Mouse (Mus musculus) heart, embryonic 13.5 days (tissue): ENCODE data around the gene Atp2a3. TPM values are rescaled to one million over a fixed set of nuclear protein-coding genes. Genes with fewer than 3 reads are reported as not detected.
A peak's percentile ranks its signal among the peaks of the same experiment; 100 is the strongest.

Source experiments
- ATAC-seq: fragments of 200-750 bp; cut with Nextera tagmentation; 2 replicates; pipeline ENCODE4 v1.8.0; 2017; ENCODE audit warnings: moderate TSS enrichment; ENCODE audit not compliant: insufficient number of reproducible peaks, low FRiP score, low TSS enrichment; ENCODE audit errors: extremely low read depth
- H3K27ac ChIP-seq: fragments of 300-500 bp; sonication (generic); replicated peaks from 2 replicates; pipeline ENCODE4 v1.5.1; 2015; ENCODE audit warnings: moderate library complexity, mild to moderate bottlenecking, inconsistent platforms
- H3K27me3 ChIP-seq: fragments of 300-500 bp; sonication (generic); replicated peaks from 2 replicates; pipeline ENCODE4 v1.6.1; 2015; ENCODE audit warnings: mild to moderate bottlenecking, inconsistent platforms
- H3K36me3 ChIP-seq: fragments of 300-500 bp; sonication (generic); 2 replicates; pipeline ENCODE4 v1.6.1; 2015; ENCODE audit warnings: mild to moderate bottlenecking, inconsistent platforms
- H3K4me1 ChIP-seq: fragments of 300-500 bp; sonication (generic); 2 replicates; pipeline ENCODE4 v1.6.1; 2015; ENCODE audit warnings: inconsistent platforms
- H3K4me2 ChIP-seq: fragments of 300-500 bp; sonication (generic); 2 replicates; pipeline ENCODE4 v1.6.1; 2015; ENCODE audit warnings: inconsistent platforms, mild to moderate bottlenecking, moderate library complexity
- H3K4me3 ChIP-seq: fragments of 300-500 bp; sonication (generic); 2 replicates; pipeline ENCODE4 v1.5.1; 2015; ENCODE audit warnings: moderate library complexity, mild to moderate bottlenecking, inconsistent platforms
- H3K9ac ChIP-seq: fragments of 300-500 bp; sonication (generic); 2 replicates; pipeline ENCODE4 v1.6.1; 2015; ENCODE audit warnings: inconsistent platforms, mild to moderate bottlenecking, moderate library complexity
- H3K9me3 ChIP-seq: fragments of 300-500 bp; sonication (generic); 2 replicates; pipeline ENCODE4 v1.6.1; 2016; ENCODE audit warnings: inconsistent platforms
- WGBS: fragments of 180-500 bp; shearing (Covaris S2); methylation state at CpG from one replicate; pipeline ENCODE4 v1.1.7; 2015; ENCODE audit warnings: mixed read lengths; 5-methylcytosine and 5-hydroxymethylcytosine counted together
- polyA plus RNA-seq: library from polyadenylated mRNA; unstranded; fragments of >200 nt; fragmentation: Nextera tagmentation; extraction: Ambion mirVana; gene quantifications from 2 replicates; pipeline ENCODE4 v1.2.1, GENCODE M21; 2015

Gene Atp2a3
- polyA plus RNA-seq, 1 experiment from 2014 or later, result 4.0 TPM

DNA sequence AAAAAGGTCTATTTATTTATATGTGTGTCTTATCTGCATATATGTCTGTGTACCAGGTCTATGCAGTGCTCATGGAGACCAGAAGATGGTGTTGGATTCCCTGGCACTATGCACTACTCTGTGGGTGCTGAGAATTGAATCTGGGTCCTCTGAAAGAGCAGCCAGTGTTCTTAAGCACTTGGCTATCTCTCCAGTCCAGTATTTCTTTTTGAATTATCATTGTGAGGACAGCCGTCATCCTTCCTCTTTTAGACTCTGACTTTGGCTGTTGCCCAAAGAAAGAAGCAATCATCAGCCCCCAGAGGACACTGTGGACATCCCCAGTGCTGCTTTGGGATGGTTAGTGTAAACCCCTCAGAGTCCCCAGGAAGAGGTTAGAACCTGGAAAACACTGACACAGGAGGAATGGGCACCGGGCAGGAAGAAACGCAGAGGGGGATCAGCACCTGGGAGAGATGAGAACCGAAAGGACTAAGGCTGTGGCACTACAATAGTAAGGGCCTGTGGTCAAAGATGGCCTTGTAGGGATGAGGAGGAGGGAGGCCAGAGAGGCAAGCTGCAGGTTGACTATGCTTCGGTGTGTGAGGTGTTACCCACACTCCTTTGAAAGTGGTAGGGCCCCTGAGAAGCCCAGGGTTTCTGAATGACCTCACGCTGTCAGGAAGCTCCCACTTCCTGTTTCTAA is 15.0 kb upstream of the Atp2a3 start:
- H3K27me3 ChIP-seq, result peaks cover 25% of the 10 kb centered on the region
- peaks cover 6% of the 10 kb centered on the region; the same call in 1 of the 2 replicates for H3K9me3 ChIP-seq
- no peaks in the 10 kb centered on the region for H3K36me3 ChIP-seq
- no peak for ATAC-seq
- H3K27ac ChIP-seq, result peak overlapping the region; percentile 65
- H3K9ac ChIP-seq, result no peak overlapping the region
- WGBS, result 19% methylated on average over 6 of the region's 6 CpGs
- H3K4me1 ChIP-seq, result peaks cover 30% of the 10 kb centered on the region
- no peak overlapping the region for H3K4me3 ChIP-seq
- H3K4me2 ChIP-seq, result peak overlapping the region; percentile 31

DNA sequence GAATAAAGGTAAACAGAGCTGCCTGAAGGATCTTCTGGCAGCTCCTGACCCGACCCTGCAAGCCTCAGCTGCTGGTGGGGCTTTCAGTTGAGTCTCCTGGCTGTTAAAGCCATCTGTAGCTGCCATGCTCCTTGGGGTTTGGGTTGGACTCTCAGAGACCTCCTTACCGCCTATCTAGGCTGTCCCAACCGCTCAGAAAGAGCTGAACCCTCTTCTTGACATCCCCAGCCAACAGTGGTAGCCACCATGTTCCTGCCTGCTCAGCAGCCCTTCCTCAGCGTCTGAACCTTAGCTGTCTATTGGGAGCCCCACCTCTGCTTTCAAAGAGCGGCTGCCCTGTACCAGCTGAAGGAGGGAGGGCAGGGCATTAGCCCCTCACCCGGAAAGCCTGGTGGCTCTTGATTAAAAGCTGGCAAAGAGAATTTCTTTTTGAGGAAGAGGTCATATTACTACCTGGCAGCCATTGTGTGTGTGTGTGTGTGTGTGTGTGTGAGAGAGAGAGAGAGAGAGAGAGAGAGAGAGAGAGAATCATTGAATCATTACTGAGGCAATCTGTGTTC is 14.3 kb upstream of the Atp2a3 start:
- WGBS, result 32% methylated on average over 6 of the region's 6 CpGs

DNA sequence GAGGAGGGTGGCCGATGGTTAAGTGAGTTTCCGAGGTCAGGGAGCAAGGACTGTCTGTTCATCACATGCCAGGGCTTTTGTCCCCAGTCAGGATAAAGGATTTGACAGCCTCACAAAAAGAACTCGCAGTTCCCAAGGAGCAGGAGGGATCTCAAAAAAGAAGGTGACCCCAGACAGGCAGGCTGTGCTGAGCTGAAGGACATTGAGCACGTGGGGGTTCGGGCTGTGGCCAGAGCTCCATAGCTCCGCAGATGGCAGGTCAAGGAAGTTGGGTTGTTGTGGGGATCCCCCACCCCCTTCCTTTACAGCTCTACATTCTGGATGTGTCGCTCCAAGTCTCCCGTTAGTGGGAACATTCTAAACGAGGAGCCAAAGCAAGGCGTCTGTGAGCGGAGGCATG is 13.1 kb upstream of the Atp2a3 start:
- peaks cover 6% of the 10 kb centered on the region; the same call in 1 of the 2 replicates for H3K9me3 ChIP-seq
- H3K4me2 ChIP-seq, result no peak overlapping the region
- peaks cover 18% of the 10 kb centered on the region for H3K27me3 ChIP-seq
- H3K4me3 ChIP-seq, result no peak overlapping the region
- no peak overlapping the region for H3K9ac ChIP-seq
- WGBS, result 67% methylated on average over 11 of the region's 11 CpGs
- no peaks in the 10 kb centered on the region for H3K36me3 ChIP-seq
- ATAC-seq, result no peak
- H3K27ac ChIP-seq, result no peak overlapping the region
- peaks cover 48% of the 10 kb centered on the region for H3K4me1 ChIP-seq

More for the DNA sequence above, 14.3 kb upstream of the Atp2a3 start:
- Histone ChIP-seq H3K9me3 (peaks cover 6% of the 10 kb centered on the region; the same call in 1 of the 2 replicates), H3K4me1 (peaks cover 36% of the 10 kb centered on the region), H3K27me3 (peaks cover 24% of the 10 kb centered on the region), H3K27ac (peak overlapping the region; percentile 65), H3K36me3 (no peaks in the 10 kb centered on the region), H3K4me2 (peak overlapping the region; percentile 31; the same call in 1 of the 2 replicates), H3K4me3 (no peak overlapping the region), H3K9ac (no peak overlapping the region)
- no peak for ATAC-seq

DNA sequence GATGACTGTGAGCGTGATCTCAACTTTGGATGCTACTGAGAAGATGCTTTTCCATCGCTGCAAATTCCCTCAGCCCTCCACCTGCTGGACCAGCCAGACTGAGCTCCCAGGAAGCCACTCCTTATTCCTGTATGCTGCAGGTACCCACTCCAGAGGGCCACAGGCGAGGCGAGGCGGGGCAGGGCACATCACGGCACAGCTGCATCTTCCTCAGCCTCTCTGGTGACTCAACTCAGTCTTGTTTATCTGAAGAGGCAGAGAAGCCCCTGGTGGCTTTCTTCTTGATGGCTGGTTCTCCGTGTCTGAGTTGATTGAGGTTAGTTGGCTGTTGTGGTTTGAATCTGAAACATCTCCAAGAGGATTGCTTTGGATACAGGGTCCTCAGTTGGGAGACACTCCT is 12.7 kb upstream of the Atp2a3 start:
- H3K4me2 ChIP-seq, result no peak overlapping the region
- no peak overlapping the region for H3K4me3 ChIP-seq
- H3K9ac ChIP-seq, result no peak overlapping the region
- ATAC-seq, result no peak
- WGBS, result 69% methylated on average over 7 of the region's 7 CpGs
- peaks cover 6% of the 10 kb centered on the region; the same call in 1 of the 2 replicates for H3K9me3 ChIP-seq
- peaks cover 15% of the 10 kb centered on the region for H3K27me3 ChIP-seq
- no peaks in the 10 kb centered on the region for H3K36me3 ChIP-seq
- peaks cover 52% of the 10 kb centered on the region for H3K4me1 ChIP-seq
- H3K27ac ChIP-seq, result no peak overlapping the region

DNA sequence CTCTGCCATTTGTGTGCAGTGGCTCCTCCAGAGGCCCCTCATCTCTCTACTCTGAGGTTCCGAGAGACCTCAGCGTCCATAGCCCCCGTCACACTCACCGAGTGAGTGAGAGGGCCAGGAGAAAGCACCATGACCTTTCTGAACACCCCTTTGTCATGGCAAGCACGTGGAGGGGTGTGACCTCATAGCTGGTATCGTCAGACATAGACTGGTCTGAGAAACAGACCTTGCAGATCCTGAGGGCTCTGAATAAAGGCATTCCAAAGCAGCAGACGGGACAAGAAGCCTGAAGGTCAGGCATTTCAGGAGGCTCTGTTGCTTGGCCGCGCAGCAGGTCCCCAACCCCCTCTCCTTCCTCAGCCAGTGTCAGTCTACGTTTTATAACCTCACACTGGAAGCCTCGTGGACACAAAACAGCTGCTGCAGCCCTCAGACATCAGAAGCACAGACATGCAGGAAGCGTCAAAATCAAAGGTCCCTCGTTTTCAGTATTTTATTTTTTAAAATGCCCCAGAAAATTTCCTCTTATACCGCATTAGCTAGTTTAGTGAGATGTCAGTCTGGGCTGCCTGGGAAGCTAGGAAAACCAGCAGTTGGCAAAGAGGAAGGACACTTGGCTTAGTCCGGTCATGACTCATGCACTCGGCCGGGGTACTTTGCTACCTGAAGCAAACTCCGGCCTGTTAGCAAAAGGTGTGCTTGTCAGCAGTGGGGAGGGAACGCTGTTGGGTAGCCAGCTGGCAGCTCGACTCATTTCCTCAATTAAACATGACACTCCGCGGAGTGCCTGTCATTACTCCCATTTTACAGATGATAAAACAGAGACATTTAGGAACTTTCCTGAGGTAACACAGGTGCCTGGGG is 9.6 kb upstream of the Atp2a3 start:
- peaks cover 6% of the 10 kb centered on the region; the same call in 1 of the 2 replicates for H3K9me3 ChIP-seq
- no peak for ATAC-seq
- WGBS, result 50% methylated on average over 22 of the region's 22 CpGs
- H3K4me2 ChIP-seq, result no peak overlapping the region
- no peaks in the 10 kb centered on the region for H3K36me3 ChIP-seq
- H3K4me3 ChIP-seq, result no peak overlapping the region
- peak overlapping the region; percentile 76 for H3K27ac ChIP-seq
- peaks cover 11% of the 10 kb centered on the region for H3K27me3 ChIP-seq
- peaks cover 56% of the 10 kb centered on the region for H3K4me1 ChIP-seq
- no peak overlapping the region for H3K9ac ChIP-seq

DNA sequence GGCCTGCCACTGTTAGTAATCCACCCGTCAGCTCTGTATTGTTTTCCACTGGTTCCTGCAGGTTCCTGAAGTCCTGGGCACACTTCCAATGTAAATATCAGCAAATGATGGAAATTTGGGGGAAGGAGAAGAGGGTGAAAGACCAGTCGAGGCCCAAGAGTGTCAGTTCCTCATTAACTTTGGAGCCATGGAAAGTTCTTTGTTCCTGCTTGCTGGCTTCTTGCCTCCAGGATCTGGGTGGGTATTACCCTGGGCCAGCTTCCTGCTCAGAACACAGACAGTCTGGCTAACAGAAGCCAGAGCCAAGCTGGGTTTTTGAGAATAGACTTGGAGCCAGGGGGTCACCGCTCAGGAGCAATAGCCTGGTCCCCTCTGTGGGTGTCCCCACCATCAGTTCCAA is 8.7 kb upstream of the Atp2a3 start:
- no peak for ATAC-seq
- 49% methylated on average over 3 of the region's 3 CpGs for WGBS
- Histone ChIP-seq H3K4me2 (no peak overlapping the region), H3K27ac (peak overlapping the region; percentile 76), H3K4me1 (peaks cover 49% of the 10 kb centered on the region), H3K27me3 (peaks cover 11% of the 10 kb centered on the region), H3K9me3 (peaks cover 6% of the 10 kb centered on the region; the same call in 1 of the 2 replicates), H3K9ac (no peak overlapping the region), H3K4me3 (no peak overlapping the region), H3K36me3 (no peaks in the 10 kb centered on the region)

DNA sequence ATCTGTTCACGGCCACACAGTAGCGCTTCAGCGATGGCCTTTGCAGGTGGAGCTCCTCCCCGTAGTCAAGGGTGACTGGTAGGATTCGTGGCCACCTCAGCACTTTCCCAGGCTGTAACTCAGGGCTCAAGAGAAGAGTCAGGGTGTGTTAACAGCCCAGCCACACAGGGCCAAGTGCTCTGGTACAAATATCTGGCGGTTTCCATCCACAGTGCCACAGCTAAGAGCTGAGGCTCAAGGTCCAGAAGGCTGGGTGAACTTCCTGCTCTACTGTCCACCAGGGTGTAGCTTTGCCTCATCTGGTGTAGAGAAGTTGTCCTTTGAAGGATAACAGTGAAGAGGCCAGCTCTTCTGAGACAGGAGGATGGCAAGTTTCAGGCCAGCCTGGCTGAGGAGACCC is 8.3 kb upstream of the Atp2a3 start:
- Histone ChIP-seq H3K9ac (peak overlapping the region; percentile 37; the same call in 1 of the 2 replicates), H3K4me2 (no peak overlapping the region), H3K9me3 (peaks cover 6% of the 10 kb centered on the region; the same call in 1 of the 2 replicates), H3K4me3 (no peak overlapping the region), H3K27me3 (peaks cover 9% of the 10 kb centered on the region), H3K27ac (peak overlapping the region; percentile 76), H3K4me1 (peaks cover 49% of the 10 kb centered on the region), H3K36me3 (no peaks in the 10 kb centered on the region)
- no peak for ATAC-seq
- 77% methylated on average over 6 of the region's 6 CpGs for WGBS

DNA sequence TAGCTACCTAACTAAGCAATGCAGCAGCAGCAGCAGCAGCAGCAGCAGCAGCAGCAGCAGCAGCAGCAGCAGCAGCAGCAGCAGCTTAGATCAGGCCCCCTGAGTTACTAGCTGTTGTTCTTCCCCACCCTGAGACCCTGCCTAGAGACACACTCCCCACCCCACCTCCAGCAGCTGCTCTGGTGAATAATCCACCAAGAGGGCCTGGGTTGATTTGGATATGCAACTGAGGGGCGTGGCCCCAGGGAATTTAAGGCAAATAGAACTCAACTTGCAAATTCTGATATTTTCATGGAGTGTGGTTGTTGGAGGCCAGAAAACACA is 7.9 kb upstream of the Atp2a3 start:
- Histone ChIP-seq H3K27ac (peak overlapping the region; percentile 76), H3K9ac (peak overlapping the region; percentile 37; the same call in 1 of the 2 replicates), H3K4me3 (no peak overlapping the region), H3K36me3 (no peaks in the 10 kb centered on the region), H3K9me3 (peaks cover 6% of the 10 kb centered on the region; the same call in 1 of the 2 replicates), H3K27me3 (peaks cover 5% of the 10 kb centered on the region), H3K4me1 (peaks cover 49% of the 10 kb centered on the region), H3K4me2 (no peak overlapping the region)
- no peak for ATAC-seq
- 76% methylated on average over 1 of the region's 1 CpGs for WGBS

DNA sequence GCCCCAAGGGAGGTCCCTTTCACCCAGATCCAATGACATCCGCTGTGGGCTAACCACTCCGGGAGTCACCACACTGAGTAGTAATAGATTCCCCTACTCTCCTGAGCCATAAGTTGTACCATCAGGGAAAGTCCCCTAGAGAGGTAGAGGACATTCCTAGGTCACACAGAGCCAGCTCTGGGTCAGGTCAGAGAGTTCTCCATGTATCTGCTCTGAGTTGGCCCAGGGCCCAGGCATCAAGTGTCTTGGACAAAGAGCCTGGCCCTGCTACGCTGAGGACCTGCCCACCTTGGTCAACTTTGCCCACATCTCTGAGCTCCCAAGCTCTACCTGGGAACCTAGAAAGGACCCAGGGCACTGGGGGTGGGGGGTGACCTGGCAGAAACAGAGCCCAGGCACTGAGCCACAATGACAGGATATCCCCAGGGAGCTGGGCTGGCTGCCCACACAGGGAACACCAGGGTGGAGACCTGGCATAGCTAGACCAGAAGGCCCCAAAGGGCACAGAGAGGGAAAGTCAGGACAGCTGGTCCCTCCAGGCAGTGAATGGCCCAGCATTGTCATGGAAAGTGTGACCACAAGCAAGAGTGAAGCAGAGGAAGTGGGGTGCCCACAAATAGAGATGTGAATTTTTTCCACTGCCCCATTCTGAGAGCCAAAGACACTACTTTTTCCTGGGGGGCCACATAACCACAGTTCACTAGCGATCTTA is 7.4 kb upstream of the Atp2a3 start:
- H3K4me3 ChIP-seq, result no peak overlapping the region
- H3K27me3 ChIP-seq, result no peaks in the 10 kb centered on the region; the same call in 1 of the 2 replicates
- H3K27ac ChIP-seq, result peak overlapping the region; percentile 76
- peaks cover 49% of the 10 kb centered on the region for H3K4me1 ChIP-seq
- peaks cover 6% of the 10 kb centered on the region; the same call in 1 of the 2 replicates for H3K9me3 ChIP-seq
- H3K9ac ChIP-seq, result no peak overlapping the region
- H3K36me3 ChIP-seq, result no peaks in the 10 kb centered on the region
- no peak overlapping the region for H3K4me2 ChIP-seq
- WGBS, result 66% methylated on average over 4 of the region's 4 CpGs
- ATAC-seq, result 0 out of 2 replicates have a peak, but pooled peaks have one; percentile 29

DNA sequence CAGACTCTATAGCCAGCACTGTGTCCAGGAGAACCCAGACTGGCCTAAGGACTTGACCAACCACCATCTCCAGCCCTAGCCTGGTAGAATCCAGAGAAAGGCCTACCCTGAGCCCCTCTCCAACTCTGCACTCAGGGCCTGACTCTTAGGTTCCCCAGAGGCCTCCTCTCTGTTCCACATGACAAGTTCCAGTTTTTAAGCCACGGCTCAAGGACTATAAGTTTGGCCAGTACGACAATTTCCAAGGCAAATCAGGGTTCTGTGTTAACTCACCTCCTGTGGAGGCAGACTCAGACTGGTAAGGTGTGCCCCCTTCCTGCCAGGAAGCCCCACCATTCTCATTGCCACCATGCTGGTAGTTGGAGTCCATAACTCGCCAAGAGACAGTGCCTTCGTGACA is 6.8 kb upstream of the Atp2a3 start:
- ATAC-seq, result no peak
- Histone ChIP-seq H3K9ac (no peak overlapping the region), H3K9me3 (peaks cover 6% of the 10 kb centered on the region; the same call in 1 of the 2 replicates), H3K4me1 (peaks cover 49% of the 10 kb centered on the region), H3K4me2 (no peak overlapping the region), H3K4me3 (no peak overlapping the region), H3K36me3 (no peaks in the 10 kb centered on the region), H3K27me3 (peaks cover 4% of the 10 kb centered on the region), H3K27ac (no peak overlapping the region)
- WGBS, result 84% methylated on average over 4 of the region's 4 CpGs
